Mouse (Mus musculus): ENCODE measurements around the gene Slc26a8.

DNA sequence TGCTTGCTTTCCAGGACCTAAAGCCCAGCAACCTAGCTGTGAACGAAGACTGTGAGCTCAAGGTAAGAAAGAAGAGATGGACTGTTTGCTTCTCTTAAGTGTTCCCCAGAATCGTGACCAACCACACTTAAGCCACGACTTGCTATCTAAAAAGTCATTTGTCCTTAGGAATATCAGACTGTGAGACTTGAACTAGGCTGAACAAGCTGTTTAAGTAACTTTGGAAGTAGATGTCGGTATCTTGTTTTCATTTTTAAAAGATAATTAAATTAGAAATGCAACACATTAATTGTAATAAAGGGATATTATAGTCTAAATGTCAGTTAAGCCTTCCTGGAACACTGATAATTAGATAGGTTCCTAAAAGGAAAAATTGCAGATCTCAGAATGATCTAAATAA, 35.8 kb upstream of the Slc26a8 start, which contains the start of gene AC170998.1:
- TF ChIP-seq TAL1 (IDR thresholded peaks at IDR 0.05; ENCODE audit: low read length) = no peak
- no peak for TF ChIP-seq GATA1 (IDR thresholded peaks at IDR 0.05; ENCODE audit: low read length)

Measured in erythroblast, embryonic 14.5 days (primary cell).